Mouse (Mus musculus): Measurements from ENCODE around the gene Grpel1.

DNA sequence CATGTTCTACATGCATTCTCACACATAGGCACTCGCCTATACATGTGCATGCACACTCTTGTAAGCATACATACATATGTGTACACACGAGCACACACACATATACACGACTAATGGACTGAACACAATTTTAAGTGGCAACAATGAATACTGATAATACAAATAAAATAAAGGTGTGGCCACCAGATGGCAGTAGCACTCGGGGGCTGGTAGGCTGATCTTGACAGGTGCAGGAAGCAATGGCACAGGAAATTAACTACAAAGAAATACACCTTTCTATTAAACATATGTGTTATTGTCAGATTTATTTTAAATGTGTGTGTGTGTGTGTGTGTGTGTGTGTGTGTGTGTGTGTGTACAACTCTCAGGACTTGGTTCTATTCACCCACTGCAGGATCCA is 5.9 kb upstream of the Grpel1 start:
- no peak for TF ChIP-seq POLR2A (IDR thresholded peaks at IDR 0.05; ENCODE audit: extremely low read depth, insufficient read depth, low read length)
- TF ChIP-seq CTCF (IDR thresholded peaks at IDR 0.05; ENCODE audit: low read depth, low read length) = peak; percentile 78

Data from liver, adult 2 months (tissue).